Mouse (Mus musculus): ENCODE data around the gene Vrk1. TPM values are rescaled to one million over a fixed set of nuclear protein-coding genes. Genes with fewer than 3 reads are reported as not detected.

Gene Vrk1
- total RNA-seq, 2 experiments from 2014 or later = 12.4 to 14.9 TPM

DNA sequence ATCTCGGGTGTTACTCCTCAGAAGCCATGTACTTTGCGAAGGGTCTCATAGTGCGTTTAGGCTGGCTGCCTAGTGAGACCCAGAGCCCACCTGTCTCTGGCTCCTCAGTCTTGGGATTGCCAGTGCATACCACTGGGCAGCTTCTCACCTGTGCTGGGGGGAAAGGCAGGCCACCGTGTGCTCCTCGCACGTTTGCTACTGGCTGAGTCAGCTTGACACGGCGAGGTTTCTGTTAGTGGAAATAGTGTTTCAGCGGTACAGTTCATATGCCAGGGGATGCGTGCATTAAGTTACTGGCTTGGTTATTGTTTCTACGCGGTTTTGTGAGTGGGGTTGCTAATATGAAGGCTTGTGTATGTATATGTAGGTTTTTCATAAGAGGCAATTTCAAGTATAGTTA lies 22.3 kb downstream of the Vrk1 start:
- no peak for DNase-seq (ENCODE audit: low spot score in 2 of 2)
- intact Hi-C loops (cut with DNase I) = no loop called here

DNA sequence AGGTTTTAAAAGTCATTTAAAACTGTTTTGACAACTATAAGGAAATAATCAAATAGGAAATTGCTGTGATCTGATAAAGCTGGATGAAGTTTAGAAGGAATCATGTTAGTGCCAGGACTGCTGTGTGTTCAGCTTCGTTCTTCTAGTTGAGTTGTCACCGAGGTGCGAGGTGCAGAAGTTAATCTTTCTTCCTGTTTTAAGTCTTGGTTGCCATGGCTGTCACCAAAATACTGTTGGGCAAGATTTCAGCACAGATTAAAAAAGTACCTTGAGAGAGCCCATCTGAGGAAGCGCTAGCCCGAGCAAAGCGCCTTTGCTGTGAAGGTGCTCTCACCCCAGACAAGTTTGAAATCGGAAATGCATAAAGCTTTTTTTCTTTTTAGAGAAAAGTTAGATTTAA lies 24.2 kb downstream of the Vrk1 start:
- peak in 1 of 2 experiments; percentile 18 for DNase-seq (ENCODE audit: low spot score in 2 of 2)
- intact Hi-C loops (cut with DNase I) = no loop called here

DNA sequence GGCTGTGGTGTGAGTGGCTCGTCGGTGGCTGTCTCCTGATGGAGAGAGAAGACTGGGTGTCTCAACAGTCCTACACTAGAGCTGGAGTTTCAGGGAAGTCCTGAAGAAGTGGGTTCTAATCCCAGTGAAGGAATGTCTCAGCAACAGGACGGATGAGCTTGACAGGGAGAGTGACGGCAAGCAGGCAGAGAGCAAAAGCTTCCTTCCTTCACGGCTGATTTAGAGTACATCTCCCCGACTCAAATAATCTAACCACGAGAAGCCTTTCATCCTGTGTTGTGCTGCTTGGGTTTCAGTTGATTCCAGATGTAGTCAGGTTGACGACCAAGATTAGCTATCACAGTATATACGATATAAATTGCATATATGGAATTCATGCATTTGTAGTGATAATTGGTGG lies 24.7 kb downstream of the Vrk1 start:
- intact Hi-C loops (cut with DNase I) = no loop called here

DNA sequence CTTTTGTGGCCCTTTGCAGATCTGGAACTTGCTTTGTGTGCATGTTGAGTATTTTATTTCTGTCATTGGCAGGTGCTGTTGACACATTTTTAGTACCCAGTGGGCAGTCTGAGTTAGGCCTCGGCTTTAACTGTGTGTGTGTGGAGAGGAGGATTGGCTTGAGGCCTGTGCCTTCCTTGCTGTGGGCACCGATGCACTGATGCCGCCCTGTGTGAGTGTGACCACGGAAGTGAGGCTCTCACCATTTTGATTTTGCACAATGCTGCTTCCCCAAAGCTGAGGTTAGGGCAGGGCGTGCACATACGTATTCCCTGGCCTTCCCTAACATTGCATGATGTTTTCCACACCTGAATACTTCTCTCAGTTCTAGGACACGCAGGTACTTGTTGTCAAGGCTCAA lies 30.2 kb downstream of the Vrk1 start:
- no peak for DNase-seq (ENCODE audit: low spot score in 2 of 2)
- intact Hi-C loops (cut with DNase I) = no loop called here

More for the DNA sequence above, 24.7 kb downstream of the Vrk1 start:
- DNase-seq (ENCODE audit: low spot score in 2 of 2) = no peak

DNA sequence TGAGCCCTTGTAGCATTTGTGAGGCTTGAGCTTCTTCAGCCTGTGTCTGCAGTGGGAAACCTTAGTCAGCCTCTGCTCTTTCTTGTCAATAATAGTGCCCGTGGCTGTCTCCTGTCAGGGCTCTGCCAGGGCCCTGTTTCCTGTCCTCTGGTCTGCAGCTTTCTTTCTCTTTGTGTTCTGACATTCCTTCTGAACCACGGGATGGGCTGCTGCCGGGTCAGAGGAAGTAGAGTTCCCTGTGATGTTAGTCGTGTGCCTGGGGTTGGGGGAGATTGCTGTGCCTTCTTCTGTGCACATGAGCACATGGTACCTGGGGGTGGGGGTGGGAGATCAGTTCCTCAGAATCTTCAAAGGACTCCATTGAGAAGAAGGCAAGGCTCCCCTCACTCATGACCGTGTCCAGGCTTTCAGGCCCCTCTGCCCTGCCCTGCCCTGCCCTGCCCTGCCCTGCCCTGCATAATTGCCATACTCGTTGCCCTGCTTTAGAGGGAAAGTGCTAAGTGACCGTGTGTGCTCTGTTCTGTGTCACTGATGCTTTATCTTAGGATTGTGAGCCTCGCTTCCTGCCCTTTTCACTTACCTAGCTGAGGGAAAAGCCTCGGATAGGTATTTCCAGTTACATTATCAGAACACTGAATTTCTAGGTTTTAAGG lies 36.2 kb downstream of the Vrk1 start:
- DNase-seq (ENCODE audit: low spot score in 2 of 2) = no peak
- intact Hi-C loops (cut with DNase I) = no loop called here

DNA sequence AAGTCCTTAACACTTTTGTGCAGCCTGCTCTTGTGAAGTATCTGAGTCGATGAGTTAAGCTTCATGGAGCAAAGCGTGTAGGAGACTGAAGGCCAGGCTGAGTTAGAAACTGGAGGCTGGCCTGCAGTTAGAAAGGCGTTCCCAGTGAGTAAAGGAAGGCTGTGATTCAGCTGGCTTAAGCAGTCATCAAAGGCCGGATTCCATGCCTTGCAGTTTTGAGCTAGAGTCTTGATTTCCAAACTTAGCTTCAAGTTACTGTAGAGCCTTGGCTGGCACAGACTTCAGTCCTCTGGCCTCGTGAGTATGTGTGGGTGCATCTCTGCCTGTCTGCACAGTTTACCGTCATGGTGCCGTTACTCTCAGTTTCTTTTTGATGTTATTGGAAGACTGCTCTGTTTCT lies 42.2 kb downstream of the Vrk1 start:
- intact Hi-C loops (cut with DNase I) = no loop called here
- no peak for DNase-seq (ENCODE audit: low spot score in 2 of 2)

DNA sequence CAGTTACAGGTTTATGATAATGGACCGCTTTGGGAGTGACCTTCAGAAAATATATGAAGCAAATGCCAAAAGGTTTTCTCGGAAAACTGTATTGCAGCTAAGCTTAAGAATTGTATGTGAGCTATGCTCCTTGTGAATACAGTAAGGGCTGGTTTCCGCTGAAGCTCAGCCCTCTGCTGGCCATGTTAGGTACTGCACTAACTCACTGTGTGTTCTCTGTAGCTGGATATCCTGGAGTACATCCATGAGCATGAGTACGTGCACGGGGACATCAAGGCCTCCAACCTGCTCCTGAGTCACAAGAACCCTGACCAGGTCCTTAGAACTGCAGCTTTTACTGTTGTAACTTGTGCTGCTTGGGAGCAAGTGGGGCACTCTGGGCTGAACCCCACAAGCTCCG lies 45.8 kb downstream of the Vrk1 start:
- DNase-seq (ENCODE audit: low spot score in 2 of 2) = peak; percentile 95 to 96
- intact Hi-C loops (cut with DNase I) = loop anchor here (2.0 to 5.0 kb wide), 3 partner anchors 45 to 213 kb away; partner anchors contain the start of gene Vrk1

DNA sequence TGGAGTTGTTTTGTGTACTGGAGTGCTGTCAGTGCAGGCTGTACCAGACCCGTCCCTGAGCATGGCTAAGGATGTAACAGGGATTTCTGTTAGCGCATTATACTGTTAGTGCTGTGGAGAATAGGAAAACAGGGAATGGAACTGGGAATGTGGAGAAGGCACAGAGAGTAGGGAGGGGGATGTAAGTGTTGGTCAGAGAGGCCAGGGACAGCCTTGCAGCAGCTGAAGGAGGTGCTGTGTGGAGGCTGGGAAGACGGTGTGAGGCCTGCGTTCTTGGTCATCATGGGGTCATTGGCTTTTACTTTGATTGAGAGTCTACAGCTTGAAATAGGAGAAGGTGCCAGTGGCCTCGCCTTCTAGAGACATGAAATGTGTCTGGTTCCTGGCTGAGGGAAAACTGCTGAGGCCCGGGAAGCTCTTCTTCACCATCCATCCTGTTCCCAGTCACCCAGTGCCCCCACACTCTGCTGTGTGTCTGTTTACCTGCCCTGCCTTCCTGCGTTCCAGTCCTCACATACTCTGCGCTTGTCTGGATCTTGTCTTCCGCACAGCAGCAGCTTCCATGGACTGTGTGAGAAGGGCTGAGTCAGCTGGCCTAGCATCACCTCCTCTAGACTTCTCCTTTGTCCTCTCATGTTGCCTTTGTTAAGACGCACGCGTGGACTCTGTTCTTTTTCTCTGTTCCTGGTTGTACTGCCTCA lies 50.0 kb downstream of the Vrk1 start:
- intact Hi-C loops (cut with DNase I) = loop anchor here (5.0 kb wide), 2 partner anchors 203 to 218 kb away; no protein-coding TSS in a partner anchor
- DNase-seq (ENCODE audit: low spot score in 2 of 2) = no peak

DNA sequence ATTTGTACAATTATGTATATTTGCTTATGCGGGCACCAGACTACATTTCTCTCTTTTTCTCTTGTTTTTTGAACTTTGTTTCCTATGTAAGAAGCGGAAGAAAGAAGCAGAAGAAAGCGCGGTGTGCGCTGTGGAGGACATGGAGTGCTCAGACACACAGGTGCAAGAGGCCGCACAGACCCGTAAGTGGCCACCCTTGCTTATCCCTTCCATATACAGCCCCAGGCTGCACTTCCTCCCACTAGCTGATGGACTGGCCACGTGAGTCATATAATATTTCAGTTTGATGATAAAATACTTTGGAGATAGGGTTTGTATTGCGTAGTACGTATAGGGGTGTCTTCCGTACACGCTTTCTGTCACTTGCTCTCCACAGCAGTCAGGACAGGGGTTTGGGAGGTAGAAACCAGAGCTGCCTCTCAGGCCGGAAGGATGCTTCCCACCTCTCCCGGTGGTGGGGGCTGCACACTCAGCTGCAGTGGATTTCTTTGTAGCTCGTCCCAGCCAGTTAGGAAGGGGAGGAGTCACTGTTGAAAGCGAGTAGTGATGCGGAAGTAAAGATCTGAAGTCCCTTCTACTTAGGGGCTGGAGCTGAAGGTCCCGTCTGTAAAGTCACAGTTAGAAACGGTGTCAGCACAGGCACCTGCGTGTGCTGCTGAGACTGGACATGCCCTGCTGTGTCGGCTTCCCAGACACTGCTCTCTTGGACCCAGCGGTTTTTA lies 60.6 kb downstream of the Vrk1 start:
- intact Hi-C loops (cut with DNase I) = no loop called here
- no peak for DNase-seq (ENCODE audit: low spot score in 2 of 2)

DNA sequence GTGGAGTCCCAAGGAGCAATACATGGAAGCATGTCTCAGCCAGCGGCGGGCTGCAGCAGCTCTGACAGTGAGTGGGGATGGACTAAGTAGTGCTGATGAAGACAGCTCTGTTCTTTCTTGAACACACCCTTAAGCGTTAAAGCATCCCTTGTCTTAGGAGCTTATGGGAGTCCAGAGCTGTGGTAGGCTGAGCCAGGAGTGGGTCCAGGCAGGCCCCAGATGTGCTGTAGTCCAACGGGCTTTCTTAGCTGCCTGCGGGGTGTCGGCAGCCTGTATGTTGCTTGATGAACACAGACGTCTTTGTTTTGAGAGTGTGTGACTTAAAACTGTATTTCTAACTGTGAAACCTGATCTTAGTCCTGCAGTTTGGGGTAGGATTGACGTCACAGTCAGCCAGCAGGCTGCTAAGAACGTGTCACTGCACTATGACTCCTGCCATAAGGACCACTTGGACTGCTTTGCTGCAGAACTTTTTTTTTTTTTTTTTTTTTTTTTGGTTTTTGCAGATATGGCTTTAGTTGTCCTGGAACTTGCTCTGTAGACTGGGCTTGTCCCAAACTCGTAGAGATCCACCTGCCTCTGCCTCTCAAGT lies 61.6 kb downstream of the Vrk1 start:
- no peak for DNase-seq (ENCODE audit: low spot score in 2 of 2)
- intact Hi-C loops (cut with DNase I) = no loop called here

DNA sequence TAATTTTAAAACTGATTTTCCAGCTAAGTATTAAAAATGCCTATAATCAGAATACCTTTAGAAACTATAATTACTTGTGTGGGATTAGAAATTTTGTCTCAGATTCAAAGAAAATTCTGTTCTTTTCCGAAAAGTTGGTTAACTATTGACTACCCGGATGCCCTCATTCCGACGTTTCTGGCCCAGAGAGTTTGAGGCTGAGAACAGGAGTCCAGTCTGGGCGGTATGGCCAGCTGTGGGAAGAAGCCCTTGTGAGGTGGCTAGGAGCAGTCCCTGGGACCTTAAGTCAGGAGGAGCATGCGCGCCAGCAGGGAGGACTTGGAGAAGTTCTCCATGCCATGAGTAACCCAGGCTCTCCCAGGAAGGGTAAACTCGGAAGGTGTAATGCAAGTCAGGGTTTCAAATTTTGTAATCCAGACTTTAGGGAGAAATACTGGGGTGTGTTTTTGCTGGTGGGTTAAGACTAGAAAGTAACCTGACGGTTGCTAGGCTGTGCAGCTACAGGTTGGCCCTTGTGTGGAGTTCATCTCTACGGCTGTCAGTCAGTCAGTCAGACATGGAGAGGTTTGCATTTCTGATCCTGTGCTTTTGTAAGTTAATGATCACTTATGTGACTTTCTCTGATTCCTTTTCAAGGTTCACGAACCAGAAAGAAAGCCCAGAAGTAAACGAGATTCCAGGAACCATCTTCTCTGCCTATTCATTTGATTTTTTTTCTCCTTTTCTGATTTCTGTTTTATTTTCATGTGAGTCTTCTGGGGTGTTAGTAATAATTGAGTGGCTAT lies 64.5 kb downstream of the Vrk1 start:
- intact Hi-C loops (cut with DNase I) = no loop called here
- no peak for DNase-seq (ENCODE audit: low spot score in 2 of 2)

DNA sequence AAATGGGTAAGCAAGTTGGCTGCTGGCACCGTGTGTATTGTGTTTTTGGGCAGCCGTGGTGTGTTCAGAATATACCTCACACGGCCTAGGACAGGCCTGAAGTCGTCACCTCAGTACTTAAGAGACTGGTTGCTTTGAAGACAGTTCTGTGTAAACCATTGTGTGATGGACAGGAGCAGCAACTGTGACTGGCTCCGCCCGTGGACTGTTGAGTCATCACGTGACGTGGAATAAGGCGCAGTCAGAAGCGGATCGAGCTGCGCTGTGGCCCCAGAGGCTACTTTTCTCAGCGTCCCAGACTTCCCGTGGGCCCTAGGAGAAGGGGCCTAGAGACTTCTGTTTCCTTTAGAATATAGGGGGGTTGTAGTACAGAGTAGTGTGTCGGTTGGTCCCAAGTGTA lies 66.1 kb downstream of the Vrk1 start:
- intact Hi-C loops (cut with DNase I) = no loop called here
- DNase-seq (ENCODE audit: low spot score in 2 of 2) = no peak

DNA sequence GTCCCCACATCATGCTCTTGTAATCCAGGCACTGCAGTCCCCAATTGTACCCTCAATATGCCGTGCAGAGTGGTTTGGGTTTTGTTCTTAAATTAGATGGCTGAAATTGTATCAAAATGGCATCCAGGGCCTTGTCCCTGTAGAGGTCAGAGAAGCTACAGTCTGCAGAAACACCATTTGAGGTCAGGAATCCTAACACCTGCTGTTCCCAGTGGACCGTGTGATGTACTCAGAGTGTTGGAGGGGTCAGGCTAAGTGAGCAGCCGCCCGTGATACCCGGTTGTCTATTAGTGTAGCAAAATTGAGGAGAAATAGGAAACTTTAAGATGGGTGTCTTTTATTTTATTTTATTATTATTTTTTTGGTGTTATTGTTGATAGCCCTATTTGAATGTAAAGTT lies 70.5 kb downstream of the Vrk1 start:
- DNase-seq (ENCODE audit: low spot score in 2 of 2) = no peak
- intact Hi-C loops (cut with DNase I) = no loop called here

DNA sequence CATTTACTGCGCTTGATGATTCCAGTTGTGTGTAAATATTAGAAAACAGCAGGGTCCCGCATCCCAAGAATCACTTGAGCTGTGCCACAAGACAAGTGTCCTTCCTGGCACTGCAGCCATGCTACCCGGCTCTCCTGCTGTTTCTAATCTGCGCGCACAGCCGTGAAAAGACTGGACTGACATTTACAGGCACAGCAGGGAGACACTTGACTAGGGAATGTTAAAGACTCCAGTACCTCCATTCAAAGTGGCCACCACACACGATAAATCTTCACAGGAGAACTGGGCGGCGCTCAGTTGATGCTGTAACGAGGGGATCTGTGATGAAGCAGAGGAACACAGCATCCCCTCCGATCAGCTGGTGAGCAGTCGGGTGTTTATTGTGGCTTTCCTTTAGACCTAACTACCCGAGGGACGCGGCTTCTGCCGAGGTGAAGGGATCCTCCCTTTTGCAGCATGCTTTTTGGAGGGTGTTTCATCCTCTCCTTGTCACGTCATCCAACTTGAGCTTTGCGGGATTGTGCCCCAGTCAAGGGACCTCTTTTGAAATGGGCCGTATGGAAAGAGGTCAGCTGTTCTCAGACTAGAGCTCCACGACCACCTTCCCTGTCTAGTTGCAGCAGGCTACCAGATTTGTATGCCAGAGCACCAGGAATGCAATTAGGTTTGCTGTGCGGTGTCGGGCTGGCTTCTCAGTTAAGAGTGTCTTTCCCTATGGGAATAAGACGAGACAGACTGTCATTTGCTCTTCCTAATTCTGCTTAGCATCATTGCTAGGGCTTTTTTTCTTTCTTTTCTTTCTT lies 71.1 kb downstream of the Vrk1 start:
- DNase-seq (ENCODE audit: low spot score in 2 of 2) = no peak
- intact Hi-C loops (cut with DNase I) = no loop called here

DNA sequence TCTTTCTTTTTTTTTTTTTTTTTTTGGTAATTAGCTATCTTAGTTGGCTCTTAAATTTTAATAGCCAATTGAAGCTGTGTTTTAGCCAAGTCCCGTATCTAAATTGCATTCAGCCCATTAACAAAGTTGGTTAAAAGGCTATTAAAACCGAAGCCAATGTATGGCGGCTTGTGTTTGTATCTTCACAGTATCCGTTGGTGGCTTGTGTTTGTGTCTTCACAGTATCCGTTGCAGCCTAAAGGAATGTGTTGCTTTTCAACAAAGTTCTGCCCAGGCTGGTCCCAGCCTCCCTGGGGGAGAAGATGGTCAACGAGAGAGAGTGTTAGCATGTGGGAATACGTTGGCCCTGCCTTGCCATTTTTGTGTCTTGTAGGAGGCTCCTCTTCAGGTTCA lies 71.7 kb downstream of the Vrk1 start:
- DNase-seq (ENCODE audit: low spot score in 2 of 2) = no peak
- intact Hi-C loops (cut with DNase I) = no loop called here

DNA sequence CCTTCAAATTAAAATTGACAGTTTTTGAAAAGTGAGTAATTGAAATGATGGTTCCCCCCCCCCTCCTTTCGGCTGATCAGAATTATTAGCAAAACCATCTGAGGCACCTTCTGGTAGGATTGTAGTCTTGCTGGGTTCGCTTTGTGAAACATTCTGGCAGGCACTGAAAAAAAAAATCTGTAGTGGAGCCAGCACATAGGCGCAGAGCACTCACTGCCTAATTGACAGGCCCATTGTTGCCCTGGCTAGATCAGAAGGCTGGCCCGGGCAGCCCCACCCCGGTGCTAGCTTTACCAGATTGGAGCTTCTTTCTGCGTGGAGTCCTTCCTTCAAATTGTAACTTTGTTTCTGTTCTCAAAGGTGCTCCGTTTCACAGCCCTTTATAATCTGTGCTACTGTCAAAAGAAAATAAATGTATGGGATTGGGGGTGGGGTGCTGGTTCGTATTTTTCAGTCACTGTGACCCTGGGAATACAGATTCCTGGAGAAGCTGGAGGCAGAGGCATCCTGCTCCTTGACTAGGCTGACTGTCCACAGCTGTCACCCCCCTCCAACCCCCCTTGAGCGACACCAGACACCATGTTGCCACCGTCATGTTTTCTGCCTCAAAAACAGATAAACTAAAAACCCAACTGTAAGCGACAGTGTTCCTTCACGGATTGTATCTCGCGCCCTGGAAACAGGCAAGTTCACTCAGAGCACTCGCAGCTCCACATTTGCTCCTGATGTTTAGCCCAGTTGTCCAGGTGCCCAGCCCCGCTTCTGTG lies 72.3 kb downstream of the Vrk1 start:
- no peak for DNase-seq (ENCODE audit: low spot score in 2 of 2)
- intact Hi-C loops (cut with DNase I) = no loop called here

DNA sequence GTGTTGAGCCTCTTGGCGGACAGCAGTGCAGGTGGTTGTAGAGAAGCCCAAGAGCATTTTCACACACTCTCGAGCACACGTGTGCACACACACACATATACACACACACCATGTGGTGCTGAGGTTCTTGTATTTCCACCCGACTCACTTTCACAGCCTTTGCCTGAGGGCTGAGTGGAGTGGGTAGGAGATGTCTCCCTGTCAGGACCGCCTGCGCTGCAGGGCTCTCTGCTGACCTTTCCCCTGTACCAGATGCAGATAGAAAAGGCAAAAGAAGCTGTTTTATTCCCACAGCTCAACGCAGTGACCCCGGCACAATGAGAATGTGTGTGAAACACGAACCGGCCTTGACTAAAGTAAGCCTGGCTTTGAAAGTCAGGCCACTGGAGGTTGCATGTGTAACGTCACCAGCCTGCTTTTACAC lies 72.9 kb downstream of the Vrk1 start:
- DNase-seq (ENCODE audit: low spot score in 2 of 2) = no peak
- intact Hi-C loops (cut with DNase I) = no loop called here

DNA sequence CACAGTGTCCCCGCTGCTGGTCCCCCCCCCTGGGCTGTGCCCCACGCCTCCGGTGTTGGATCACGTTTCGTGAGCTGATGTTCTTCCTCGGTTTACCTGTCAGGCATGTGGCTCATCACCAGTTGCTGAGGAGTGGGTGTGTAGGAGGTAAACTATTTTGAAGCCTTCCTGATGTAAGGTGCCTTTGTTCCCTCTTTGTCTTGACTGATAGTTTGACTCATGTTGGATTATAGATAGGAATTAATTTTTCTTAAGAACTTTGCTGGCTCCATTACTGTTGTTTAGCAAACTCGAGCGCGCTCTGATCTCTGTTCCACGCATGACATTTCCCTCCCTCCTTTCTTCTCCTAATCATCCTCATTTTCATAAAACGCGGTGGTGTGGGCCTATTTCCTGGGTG lies 74.1 kb downstream of the Vrk1 start:
- intact Hi-C loops (cut with DNase I) = no loop called here

More for the DNA sequence above, 74.1 kb downstream of the Vrk1 start:
- DNase-seq (ENCODE audit: low spot score in 2 of 2) = no peak

Data from left cerebral cortex, postnatal 14 days (tissue).